Mouse (Mus musculus): ENCODE data around the gene Adamts12.

Gene Adamts12

GRCm38 (mm10) chr15:11082961-11083569, 18.5 kb downstream of the Adamts12 start:
- DNase-seq (ENCODE audit: low spot score in 2 of 2): no peak

GRCm38 (mm10) chr15:11083678-11084077, 19.1 kb downstream of the Adamts12 start:
- no peak for DNase-seq (ENCODE audit: low spot score in 2 of 2)

- no peak for DNase-seq (ENCODE audit: low spot score in 2 of 2)
These were observed 19.8 kb downstream of the Adamts12 start for GRCm38 (mm10) chr15:11084241-11084992.

GRCm38 (mm10) chr15:11084993-11085365, 20.4 kb downstream of the Adamts12 start:
- DNase-seq (ENCODE audit: low spot score in 2 of 2): no peak

- DNase-seq (ENCODE audit: low spot score in 2 of 2): no peak
These were observed 24.9 kb downstream of the Adamts12 start for GRCm38 (mm10) chr15:11089494-11089893.

GRCm38 (mm10) chr15:11095566-11095965, 31.0 kb downstream of the Adamts12 start:
- no peak for DNase-seq (ENCODE audit: low spot score in 2 of 2)

- DNase-seq (ENCODE audit: low spot score in 2 of 2): no peak
These were observed 33.5 kb downstream of the Adamts12 start for GRCm38 (mm10) chr15:11097967-11098702.

- DNase-seq (ENCODE audit: low spot score in 2 of 2): no peak
These were observed 34.4 kb downstream of the Adamts12 start for GRCm38 (mm10) chr15:11098940-11099339.

- DNase-seq (ENCODE audit: low spot score in 2 of 2): no peak
These were observed 36.3 kb downstream of the Adamts12 start for GRCm38 (mm10) chr15:11100917-11101316.

GRCm38 (mm10) chr15:11105101-11105500, 40.5 kb downstream of the Adamts12 start:
- DNase-seq (ENCODE audit: low spot score in 2 of 2): no peak

GRCm38 (mm10) chr15:11107376-11107775, 42.8 kb downstream of the Adamts12 start:
- DNase-seq (ENCODE audit: low spot score in 2 of 2): no peak

GRCm38 (mm10) chr15:11114631-11115197, 50.1 kb downstream of the Adamts12 start:
- no peak for DNase-seq (ENCODE audit: low spot score in 2 of 2)

GRCm38 (mm10) chr15:11116303-11116702, 51.7 kb downstream of the Adamts12 start:
- DNase-seq (ENCODE audit: low spot score in 2 of 2): no peak

- no peak for DNase-seq (ENCODE audit: low spot score in 2 of 2)
These were observed 52.3 kb downstream of the Adamts12 start for GRCm38 (mm10) chr15:11116853-11117252.

- DNase-seq (ENCODE audit: low spot score in 2 of 2): no peak
These were observed 53.8 kb downstream of the Adamts12 start for GRCm38 (mm10) chr15:11118371-11118770.

GRCm38 (mm10) chr15:11121721-11122120, 57.1 kb downstream of the Adamts12 start:
- no peak for DNase-seq (ENCODE audit: low spot score in 2 of 2)

GRCm38 (mm10) chr15:11125361-11125760, 60.8 kb downstream of the Adamts12 start:
- no peak for DNase-seq (ENCODE audit: low spot score in 2 of 2)

GRCm38 (mm10) chr15:11128457-11128856, 63.9 kb downstream of the Adamts12 start:
- peak in 1 of 2 experiments; percentile 41 for DNase-seq (ENCODE audit: low spot score in 2 of 2)

GRCm38 (mm10) chr15:11132586-11133558, 68.3 kb downstream of the Adamts12 start:
- DNase-seq (ENCODE audit: low spot score in 2 of 2): no peak

GRCm38 (mm10) chr15:11145581-11145980, 81.0 kb downstream of the Adamts12 start:
- DNase-seq (ENCODE audit: low spot score in 2 of 2): no peak

- DNase-seq (ENCODE audit: low spot score in 2 of 2): no peak
These were observed 94.8 kb downstream of the Adamts12 start for GRCm38 (mm10) chr15:11159386-11159785.

Data from cerebellum, postnatal 4 days (tissue).